Comparison of ENCODE assay signal across 19 mouse cellular contexts in genomic region chr17:48547668-48548067, GRCm38 (mm10).
DNase-seq lines count a peak whose midpoint lies in the region; ATAC-seq lines count a peak whose summit lies in the region.
"Had no signal": no experiment of that assay in that cellular context is flagged by ENCODE, and none has a peak within 500 bp of the region (broad histone marks: within the 10 kb centered on the region; RNA-seq: fewer than 3 reads in every experiment).

No protein-coding gene starts in this region.

- no peaks in the 10 kb centered on the region for H3K27me3 ChIP-seq in intestine, embryonic 16.5 days (replicated peaks; ENCODE audit: control insufficient read depth, insufficient read depth, low read length)
- no peaks in the 10 kb centered on the region for H3K27me3 ChIP-seq in kidney, embryonic 16.5 days (ENCODE audit: insufficient read depth, low read length)

- peak; percentile 50 for DNase-seq in ZHBTc4 (ENCODE audit: low read depth, low spot score)
- DNase-seq in large intestine, adult 2 months (ENCODE audit: low read depth, low spot score) = peak; percentile 74
- no peak for DNase-seq in natural killer cell, adult 2 months (ENCODE audit: low spot score in 2 of 2)
- DNase-seq: adrenal gland, postnatal 10 days; cerebellum, adult 11 months; gastrocnemius, adult 2 months; heart, adult 11 months; heart, postnatal 14 days; lung, adult 18-20 months; lung, postnatal 36 days; thymus, postnatal 25 days had no signal

- H3K36me3 ChIP-seq in intestine, embryonic 16.5 days (ENCODE audit: control insufficient read depth, insufficient read depth, low read length) = no peaks in the 10 kb centered on the region
- H3K36me3 ChIP-seq in kidney, embryonic 16.5 days (ENCODE audit: insufficient read depth, low read length) = no peaks in the 10 kb centered on the region
- H3K36me3 ChIP-seq: forebrain, embryonic 10.5 days; heart, embryonic 12.5 days had no signal

- H3K27ac ChIP-seq in intestine, embryonic 16.5 days (ENCODE audit: low read length) = peak overlapping the region; percentile 72
- H3K27ac ChIP-seq in kidney, embryonic 16.5 days (ENCODE audit: low read length) = 0 out of 2 replicates have a peak overlapping the region, but pooled peaks have one; percentile 15
- H3K27ac ChIP-seq: forebrain, embryonic 10.5 days; gastrocnemius, adult 2 months; hindbrain, embryonic 14.5 days had no signal

- H3K4me2 ChIP-seq in intestine, embryonic 16.5 days (ENCODE audit: low read depth, low read length) = peak overlapping the region; percentile 17; the same call in 1 of the 2 replicates
- H3K4me2 ChIP-seq in kidney, embryonic 16.5 days (replicated peaks; ENCODE audit: low read depth, low read length) = no peak overlapping the region
- H3K4me2 ChIP-seq: heart, embryonic 12.5 days; hindbrain, embryonic 14.5 days had no signal

- peak; percentile 94 for ATAC-seq in intestine, embryonic 16.5 days
- peak; percentile 25; the same call in 1 of the 2 replicates for ATAC-seq in kidney, embryonic 16.5 days (ENCODE audit: low FRiP score, low TSS enrichment)
- ATAC-seq in megakaryocyte, adult 5-6 weeks (ENCODE audit: poor library complexity, severe bottlenecking) = no peak
- ATAC-seq in frontal cortex, adult (ENCODE audit: low TSS enrichment) = no peak
- ATAC-seq: activated CD4-positive, CD25-positive, alpha-beta regulatory T cell, adult 4 months had no signal

- H3K4me1 ChIP-seq in intestine, embryonic 16.5 days (ENCODE audit: control insufficient read depth, insufficient read depth, low read length) = peaks cover 26% of the 10 kb centered on the region
- peaks cover 7% of the 10 kb centered on the region for H3K4me1 ChIP-seq in kidney, embryonic 16.5 days (ENCODE audit: insufficient read depth, low read length)
- H3K4me1 ChIP-seq: heart, embryonic 12.5 days had no signal

- H3K4me3 ChIP-seq in intestine, embryonic 16.5 days (ENCODE audit: low read length) = no peak overlapping the region
- H3K4me3 ChIP-seq in kidney, embryonic 16.5 days (ENCODE audit: low read length) = no peak overlapping the region
- H3K4me3 ChIP-seq: forebrain, embryonic 10.5 days; gastrocnemius, adult 2 months; heart, embryonic 12.5 days had no signal

- WGBS in intestine, embryonic 16.5 days = 53% methylated on average over 6 of the region's 6 CpGs
- 76% methylated on average over 6 of the region's 6 CpGs for WGBS in kidney, embryonic 16.5 days
- 32% methylated on average over 6 of the region's 6 CpGs for WGBS in large intestine, adult 2 months

- no peaks in the 10 kb centered on the region for H3K9me3 ChIP-seq in intestine, embryonic 16.5 days (ENCODE audit: control insufficient read depth, low read length)
- 0 out of 2 replicates have a peak, but pooled peaks cover 4% of the 10 kb centered on the region for H3K9me3 ChIP-seq in kidney, embryonic 16.5 days (ENCODE audit: low read length)
- H3K9me3 ChIP-seq: forebrain, embryonic 10.5 days had no signal

- H3K9ac ChIP-seq in intestine, embryonic 16.5 days (ENCODE audit: low read depth, low read length) = no peak overlapping the region
- no peak overlapping the region for H3K9ac ChIP-seq in kidney, embryonic 16.5 days (replicated peaks; ENCODE audit: low read length)
- H3K9ac ChIP-seq: heart, embryonic 12.5 days; hindbrain, embryonic 14.5 days had no signal

Comparison
In these comparisons a context has a peak if more than half of its experiments do, and no peak if none do; other contexts are left out.
1. DNase-seq: peak in ZHBTc4 (single experiment) and large intestine, adult 2 months (single experiment); none in natural killer cell, adult 2 months (0 of 2).
2. ATAC-seq: peak in intestine, embryonic 16.5 days (single experiment) and kidney, embryonic 16.5 days (single experiment); none in megakaryocyte, adult 5-6 weeks (single experiment) and frontal cortex, adult (single experiment).